Mouse (Mus musculus): Measurements from ENCODE around the gene Armc7.

The Armc7 gene

DNA sequence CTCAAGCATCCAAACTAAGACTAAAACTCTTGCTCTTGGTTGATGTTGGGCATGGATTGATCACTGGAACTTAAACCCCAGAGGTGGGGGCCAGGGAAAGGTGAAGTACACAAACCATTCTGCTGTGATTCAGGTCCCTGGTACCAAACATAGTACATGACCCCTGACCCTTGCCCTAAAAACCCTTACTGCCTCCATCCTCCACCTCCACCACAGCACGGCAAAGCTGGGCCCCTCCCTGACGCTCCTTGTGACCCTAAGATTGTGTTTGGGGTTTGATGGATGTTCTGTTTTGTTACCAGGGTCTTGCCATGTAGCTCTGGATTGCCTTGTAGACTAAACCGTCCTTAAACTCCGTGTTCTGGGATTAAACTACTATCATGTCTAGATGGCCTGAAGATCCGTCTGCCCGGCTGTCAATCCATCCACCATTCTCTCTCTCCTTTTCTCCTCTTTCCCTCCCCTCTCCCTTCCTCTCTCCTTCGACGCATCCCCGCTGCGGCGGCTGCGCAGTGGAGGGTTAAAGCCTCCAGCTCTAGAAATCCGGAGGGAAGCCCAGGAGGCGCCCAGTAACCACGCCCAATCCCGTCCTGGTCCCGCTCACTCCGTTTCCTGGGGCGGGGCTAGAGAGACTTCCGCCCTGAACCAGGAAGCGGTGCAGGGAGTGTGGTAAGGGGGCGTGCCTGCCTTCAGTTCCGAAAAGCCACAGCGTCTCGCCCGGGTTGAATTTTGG is at the start of gene Armc7:
TSS of gene Armc7 (plus strand) at position 643 of the 733 bp plus-strand sequence.
- no peak for DNase-seq (ENCODE audit: extremely low read depth, low read depth, low spot score)

DNA sequence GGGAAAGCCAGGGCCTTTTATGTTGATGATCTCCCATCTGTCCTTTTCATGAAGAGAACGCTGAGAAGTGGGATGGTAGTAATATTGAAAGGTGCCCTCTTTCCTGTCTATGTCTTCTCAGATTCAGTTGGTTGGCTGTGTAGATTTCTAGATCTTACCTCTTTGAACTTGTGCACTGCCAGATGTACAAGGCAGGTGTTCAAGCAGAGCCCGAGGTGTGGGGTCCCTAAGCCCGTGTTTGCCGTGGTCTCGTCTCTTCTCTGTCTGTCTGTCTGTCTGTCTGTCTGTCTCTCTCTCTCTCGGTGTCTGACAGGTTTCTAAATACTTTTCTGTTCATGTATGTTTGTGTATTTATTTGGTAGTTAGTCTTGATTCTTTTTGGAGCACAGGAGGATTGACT is 49.8 kb upstream of the Armc7 start:
- DNase-seq (ENCODE audit: extremely low read depth, low read depth, low spot score): no peak

DNA sequence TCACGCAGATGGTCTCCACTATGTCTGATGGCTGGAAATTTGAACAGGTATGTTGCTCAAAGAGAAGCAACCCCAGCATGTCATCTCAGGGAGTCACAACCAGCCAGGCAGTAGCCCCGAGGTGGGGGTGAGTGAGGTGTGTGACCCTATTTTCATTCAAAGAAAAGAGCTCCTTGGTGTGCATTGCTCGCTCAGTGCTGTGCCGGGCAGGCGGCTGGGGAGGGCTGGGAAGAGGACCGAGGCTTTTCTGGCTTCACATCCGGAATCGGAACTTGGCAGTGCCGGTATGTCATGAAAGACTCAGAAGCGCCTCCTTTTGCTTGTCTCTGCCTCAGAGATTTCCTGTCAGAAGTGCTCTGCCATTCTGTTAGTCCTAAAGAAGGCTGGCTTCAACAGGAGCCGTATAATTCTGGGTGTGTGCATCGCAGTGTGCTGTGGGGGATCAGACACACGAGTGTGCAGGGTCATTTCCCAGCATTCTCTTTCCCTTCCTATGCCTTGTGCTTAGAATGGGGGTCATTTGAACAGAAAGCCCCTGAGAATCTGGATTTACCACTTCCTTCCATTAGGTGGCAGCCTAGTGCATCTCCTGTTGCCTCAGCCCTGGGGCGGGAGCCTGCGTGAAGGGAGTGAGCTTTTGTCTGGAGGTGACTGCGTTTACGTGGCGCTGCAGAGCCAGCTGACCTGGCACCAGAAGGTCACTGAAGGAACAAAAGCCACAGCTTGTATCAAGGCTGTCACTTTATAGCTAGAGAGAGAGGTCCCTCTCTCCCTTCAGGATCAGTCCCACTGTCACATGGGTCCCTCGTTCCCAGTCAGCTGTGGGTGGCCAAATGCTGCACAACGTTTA is 47.8 kb upstream of the Armc7 start:
- DNase-seq (ENCODE audit: extremely low read depth, low read depth, low spot score): no peak

DNA sequence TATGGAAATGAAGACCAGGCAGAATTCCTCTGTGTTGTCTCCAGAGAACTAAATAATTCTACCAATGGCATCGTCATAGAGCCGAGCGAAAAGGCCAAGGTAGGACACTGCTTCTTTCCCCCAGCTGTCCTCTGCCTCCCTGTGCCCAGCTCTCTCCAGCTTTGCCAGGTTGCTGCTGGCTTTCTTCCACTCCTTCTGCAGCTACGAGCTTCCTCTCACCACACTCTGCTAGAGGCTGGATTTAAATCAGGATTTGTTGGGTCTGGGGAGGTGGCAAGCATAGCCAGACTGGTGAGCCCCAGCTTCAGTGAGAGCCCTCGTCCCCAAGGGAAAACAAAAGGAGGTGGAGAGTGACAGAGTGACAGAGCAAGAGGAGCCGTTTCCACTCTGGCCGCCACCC is 46.2 kb upstream of the Armc7 start:
- no peak for DNase-seq (ENCODE audit: extremely low read depth, low read depth, low spot score)

DNA sequence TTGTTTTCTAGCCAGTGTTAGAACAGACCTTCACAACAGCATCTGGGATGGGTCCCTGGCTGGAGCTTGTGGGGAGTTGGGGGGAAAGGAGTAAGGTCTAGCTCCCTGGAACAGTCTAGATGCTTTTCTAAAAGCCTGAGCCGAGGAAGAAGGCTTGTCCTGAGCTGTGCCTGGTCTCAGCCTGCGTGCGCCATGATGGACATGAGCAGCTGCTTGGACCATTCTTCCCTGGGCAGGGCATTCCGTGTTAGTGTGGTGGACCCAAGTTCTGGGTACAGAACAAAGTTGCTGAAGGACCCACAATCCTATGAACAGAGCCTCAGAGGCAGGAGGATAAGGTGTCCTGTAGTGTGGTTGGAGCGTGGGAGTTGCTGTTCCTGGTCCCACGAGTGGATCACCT is 44.9 kb upstream of the Armc7 start:
- DNase-seq (ENCODE audit: extremely low read depth, low read depth, low spot score): no peak

DNA sequence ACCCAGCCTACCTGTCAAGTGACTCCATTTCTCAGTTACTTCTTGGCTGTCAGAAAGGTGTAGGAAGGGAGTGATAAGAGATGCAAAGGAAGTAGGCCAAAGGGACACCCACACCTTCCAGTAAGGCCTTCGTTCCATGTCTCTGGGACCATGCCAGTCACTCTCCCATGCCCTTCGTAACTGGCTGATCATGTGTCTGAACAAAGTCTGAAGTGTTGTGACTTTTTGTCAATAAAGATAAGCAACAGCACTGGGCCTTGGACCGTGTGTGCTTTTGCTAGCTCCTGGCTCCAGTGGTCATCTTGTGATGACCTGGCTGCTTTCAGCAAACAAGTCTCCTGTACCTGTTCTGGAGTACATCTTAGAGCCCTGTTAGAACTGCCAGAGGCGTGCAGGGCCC is 42.7 kb upstream of the Armc7 start:
- DNase-seq (ENCODE audit: extremely low read depth, low read depth, low spot score): no peak

DNA sequence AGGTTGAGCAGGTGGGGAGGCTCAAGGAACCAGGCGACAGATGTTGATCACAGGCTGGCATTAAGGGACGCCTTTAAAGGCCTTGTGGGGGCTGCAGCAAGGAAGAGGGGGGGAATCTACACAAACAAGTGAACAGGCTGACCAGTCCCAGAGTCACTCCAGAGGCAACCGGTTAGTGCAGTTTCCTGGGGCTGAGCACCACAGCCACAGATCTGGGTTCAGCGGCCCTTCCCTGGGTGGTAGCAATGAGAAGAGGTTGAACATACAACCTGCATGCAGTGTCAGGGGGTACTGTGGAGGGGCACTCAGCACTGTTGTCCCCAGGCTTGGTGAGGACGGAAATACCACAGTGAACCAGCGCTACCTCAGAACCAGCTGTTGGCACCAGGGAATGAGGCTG is 42.1 kb upstream of the Armc7 start:
- no peak for DNase-seq (ENCODE audit: extremely low read depth, low read depth, low spot score)

DNA sequence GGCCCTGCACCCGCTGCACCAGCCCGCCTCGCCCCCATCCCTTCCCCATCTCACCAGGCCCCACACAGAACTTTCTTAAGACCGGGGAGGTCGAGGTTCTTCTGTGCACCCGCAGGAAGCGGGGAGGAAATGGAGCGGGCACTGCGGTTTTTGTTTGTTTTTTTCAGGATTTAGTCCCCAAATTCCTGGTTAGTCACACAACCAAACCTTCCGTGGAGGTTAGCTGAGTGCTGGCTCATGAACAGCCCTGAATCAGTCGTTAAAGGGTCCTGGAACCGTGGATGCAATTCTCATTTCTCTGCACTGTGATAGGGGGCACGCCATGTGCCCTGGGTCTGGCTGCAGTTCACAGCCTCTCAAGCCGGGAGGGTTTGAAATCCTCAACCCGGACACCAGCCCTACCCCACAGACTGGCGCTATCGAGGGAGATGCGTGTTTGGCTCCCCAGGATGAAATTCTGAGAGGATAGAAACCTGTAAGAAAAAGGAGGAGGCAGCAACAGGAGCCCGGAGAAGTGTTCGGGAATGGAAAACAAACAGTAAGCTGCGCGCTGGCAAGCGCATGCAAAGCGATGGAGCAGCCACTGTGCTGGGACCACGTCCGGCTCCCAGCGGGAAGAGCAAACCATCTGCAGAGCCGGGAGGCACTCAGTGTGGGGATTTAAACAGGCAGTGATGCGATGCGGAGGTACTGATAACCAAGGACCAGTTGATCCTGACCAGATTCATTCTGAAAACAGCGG is 39.7 kb upstream of the Armc7 start:
- no peak for DNase-seq (ENCODE audit: extremely low read depth, low read depth, low spot score)

DNA sequence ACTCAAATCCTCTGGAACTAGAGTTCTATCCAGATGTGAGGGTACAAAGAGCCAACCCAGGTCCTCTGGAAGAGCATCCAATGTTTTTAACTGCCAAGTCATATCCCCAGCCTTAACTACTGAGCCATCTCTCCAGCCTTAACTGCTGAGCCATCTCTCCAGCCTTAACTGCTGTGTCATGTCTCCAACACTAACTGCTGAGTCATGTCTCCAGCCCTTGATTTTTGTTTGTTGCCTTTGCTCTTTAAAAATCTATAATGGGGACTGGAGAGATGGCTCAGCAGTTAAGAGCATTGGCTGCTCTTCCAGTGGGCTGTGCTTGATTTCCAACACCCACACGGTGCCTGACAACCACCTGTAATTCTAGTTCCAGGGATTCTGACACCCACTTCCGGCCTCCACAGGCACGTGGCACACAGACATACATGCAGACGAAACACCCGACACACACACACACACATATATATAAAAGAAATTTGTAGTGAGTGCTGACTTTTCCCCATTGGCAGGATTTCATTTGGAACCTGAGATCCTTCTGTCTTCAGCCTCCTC is 37.8 kb upstream of the Armc7 start:
- DNase-seq (ENCODE audit: extremely low read depth, low read depth, low spot score): no peak

DNA sequence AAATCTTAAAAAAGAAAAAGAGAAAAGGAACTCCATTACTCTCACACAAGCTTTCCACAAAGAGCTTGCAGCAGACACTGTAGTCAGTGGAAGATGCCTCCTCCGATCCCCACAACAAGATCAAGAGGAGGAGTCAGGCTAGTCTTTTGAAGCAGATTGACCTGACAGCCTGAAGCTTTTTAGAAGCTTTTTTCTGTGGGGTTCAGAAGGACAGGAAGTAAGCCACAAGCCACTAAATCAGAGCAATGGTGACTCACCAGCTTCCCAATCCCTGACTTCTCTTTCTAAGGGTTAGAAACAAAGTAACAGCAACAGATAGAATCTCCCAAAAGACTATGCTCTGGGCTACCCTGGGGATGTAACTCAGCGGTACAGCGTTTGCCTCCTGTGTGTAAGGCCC is 36.1 kb upstream of the Armc7 start:
- DNase-seq (ENCODE audit: extremely low read depth, low read depth, low spot score): no peak

DNA sequence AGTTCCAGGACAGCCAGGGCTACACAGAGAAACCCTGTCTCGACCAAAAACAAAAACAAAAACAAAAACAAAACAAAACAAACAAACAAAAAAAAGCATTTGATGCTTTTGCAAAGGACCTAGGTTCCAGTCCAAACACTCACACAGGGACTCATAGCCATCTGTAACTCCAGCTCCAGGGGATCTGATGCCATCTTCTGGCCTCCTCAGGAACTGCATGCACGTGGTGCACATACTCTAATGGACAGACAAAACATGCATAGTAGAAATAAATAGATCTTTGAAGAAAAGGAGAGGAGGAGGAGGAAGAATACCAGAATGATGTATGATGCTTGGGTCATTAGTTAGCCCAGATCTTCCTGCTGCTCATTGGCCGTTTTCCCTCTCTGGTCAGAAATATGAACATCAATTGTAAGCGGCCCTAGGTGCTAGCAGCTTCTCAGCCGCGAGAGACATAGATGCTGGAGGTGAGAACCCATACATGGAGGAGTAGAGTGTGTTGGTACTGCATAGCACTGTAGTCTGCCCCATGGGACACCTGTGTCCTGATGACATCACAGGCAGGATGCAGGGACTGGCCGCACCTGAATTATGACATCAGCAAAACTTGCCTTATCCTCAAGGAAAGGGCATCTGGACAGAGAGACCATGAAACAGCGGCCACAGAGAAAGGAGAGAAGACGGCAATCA is 35.4 kb upstream of the Armc7 start, which contains the start of gene Trim80:
TSS of gene Trim80 (plus strand) at position 640 of the 690 bp plus-strand sequence.
- DNase-seq (ENCODE audit: extremely low read depth, low read depth, low spot score): no peak

DNA sequence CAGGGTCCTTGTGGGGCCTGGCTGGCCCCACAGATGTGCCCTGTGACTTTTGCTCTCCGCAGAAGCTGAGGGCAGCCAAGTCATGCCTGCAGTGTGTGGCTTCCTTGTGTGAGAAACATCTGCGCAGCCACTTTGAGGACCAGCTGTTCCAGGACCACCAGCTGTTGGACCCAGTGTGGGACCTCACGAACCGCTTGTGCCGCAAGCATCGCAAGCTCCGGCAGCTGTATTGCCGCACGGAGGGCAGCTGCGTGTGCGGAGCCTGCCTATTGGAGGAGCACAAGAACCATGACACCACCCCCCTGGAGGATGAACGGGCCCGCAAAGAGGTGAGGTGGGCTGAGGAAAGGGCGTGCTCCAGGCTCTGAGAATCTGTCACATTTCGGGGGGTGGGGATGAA is 34.0 kb upstream of the Armc7 start:
- DNase-seq (ENCODE audit: extremely low read depth, low read depth, low spot score): no peak

DNA sequence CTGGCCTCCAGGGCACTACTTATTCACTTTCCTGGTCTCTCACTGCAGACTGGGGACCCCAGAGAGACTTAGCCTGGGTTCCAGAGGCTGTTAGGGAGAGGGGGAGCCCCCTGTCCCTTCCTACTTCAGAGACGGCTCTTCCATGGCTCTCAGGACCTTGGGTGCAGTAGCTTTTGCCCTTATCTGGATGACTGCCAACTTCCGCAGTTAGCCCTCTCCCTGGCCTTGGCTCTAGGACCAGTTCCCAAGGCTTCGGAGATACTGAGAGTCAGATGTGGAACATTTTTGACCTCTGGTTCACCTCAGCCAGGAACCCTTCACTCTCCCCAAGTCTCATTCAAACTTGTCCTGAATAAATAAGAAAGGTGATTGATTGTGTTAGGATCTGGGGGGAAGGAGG is 28.6 kb upstream of the Armc7 start:
- DNase-seq (ENCODE audit: extremely low read depth, low read depth, low spot score): no peak

DNA sequence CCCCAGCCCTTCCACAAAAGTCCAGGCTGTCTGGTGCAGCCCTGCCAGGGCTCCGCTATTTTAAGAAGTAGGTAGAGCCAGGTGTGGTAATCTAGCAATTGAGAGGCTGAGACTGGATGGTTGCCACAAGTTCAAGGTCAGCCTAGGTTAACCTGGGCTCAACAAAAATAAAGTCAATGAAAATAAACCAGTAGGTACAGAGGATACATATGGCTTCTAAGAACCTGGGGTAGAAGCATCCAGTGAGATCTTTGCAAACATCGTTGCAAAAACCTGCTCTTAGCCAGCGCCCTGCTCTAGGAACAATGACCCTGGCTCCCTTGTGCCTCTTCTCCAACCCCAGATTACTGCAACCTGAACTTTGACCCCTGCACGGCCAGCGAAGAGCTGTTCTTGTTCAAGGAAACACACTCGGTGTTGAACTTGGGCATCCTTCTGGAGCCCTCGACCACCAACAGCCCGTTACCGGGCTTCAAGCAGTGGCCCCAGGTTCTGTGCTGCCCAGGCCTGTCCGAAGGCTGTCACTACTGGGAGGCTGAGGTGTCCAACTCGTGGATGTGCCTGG is 28.1 kb upstream of the Armc7 start:
- no peak for DNase-seq (ENCODE audit: extremely low read depth, low read depth, low spot score)

DNA sequence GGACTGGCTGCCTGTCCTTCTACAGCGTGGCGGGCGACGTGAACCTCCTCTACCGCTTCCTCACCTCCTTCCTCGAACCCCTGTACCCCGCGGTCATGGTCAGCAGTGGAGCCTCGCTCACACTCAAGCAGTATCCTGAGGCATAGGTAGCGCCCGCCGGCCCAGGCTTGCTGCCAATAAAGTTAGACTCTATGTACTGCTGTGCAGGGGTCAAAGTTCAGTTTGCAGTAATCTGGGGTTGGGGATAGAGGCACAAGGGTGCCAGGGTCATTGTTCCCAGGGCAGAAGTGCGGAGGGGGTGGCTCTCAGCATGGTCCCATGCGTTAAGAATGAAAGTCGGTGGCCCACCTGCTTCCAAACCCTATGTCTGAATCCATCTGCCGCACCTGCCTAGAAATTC is 27.4 kb upstream of the Armc7 start:
- DNase-seq (ENCODE audit: extremely low read depth, low read depth, low spot score): no peak

DNA sequence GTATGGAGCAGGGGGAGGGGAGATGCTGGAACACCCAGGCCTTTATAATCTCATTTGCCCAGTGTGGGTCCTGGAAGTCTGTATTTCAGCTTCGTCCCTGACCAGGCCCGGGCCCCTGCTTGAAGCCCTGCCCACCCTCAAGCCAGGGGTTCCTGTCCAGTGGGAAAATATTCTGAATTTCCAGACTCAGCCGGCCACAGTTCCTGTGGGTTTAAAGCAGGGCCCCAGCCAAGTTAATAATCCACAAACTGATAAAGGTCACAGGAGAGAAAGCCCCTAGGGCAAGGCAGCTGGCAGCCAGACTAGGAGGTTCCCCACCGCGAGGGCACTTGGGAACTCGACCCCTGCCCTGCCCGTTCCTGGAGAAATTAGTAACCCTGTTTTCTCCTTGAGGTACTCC is 26.5 kb upstream of the Armc7 start:
- no peak for DNase-seq (ENCODE audit: extremely low read depth, low read depth, low spot score)

DNA sequence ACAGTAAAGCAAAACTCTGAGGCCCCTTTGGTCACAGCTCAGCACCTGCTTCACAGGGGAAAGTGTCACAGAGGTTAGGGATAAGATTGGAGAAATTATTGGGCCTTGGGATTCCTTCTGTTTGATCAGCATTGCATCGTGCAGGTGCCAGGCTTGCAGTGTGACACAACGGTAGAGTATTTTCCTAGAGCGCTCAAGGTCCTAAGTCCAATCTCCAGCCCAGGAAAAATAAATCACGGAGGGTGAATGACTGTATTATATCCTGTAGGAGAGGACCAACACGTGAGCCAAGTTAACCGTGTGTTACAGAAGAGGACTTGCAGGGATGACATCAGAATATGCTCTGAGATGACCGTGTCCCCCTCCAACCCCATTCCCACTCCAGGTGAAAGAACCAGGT is 25.3 kb upstream of the Armc7 start:
- DNase-seq (ENCODE audit: extremely low read depth, low read depth, low spot score): no peak

DNA sequence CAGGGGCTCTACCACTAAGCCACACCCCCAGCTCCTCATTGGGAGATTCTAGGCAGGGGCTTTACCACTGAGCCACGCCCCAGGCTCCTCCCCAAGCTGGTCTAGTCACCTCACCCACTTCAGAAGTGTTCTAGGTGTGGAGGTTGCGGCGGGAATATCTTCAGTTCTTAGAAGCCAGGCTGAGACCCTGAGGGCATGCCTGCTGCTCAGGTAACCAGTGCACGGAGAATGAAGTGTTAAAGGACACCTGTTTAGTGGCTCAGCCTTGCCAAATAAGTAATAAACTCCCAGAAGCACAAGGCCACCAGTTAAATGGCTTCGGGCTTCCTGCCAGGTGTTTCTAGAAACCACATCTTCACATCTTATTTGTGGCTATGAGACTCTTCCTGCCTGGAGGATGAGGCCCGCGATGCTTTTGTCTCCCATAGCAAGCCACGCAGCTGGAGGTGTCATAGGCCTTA is 23.7 kb upstream of the Armc7 start:
- DNase-seq (ENCODE audit: extremely low read depth, low read depth, low spot score): no peak

DNA sequence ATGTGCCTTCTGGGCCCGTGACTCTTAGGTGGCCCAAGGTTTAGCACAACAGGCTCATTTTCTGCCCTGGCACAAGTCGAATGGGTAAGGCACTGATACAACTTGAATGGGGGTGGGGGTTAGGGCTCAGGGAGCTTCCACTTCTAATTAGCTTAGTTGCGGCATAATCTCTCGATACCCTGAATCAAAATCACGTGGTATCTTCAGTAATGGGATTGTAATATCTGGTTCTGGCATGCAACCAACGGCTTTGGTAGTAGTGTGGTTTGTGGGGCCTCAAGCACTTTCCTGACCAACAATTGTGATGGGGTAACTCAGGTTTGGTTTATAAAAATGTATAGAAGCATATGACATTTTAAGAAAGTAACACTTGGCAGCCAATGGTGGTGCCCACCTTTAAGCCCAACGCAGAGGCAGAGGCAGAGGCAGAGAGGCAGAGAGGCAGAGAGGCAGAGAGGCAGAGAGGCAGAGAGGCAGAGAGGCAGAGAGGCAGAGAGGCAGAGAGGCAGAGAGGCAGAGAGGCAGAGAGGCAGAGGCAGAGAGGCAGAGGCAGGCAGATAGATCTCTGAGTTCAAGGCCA is 23.1 kb upstream of the Armc7 start:
- DNase-seq (ENCODE audit: extremely low read depth, low read depth, low spot score): no peak

DNA sequence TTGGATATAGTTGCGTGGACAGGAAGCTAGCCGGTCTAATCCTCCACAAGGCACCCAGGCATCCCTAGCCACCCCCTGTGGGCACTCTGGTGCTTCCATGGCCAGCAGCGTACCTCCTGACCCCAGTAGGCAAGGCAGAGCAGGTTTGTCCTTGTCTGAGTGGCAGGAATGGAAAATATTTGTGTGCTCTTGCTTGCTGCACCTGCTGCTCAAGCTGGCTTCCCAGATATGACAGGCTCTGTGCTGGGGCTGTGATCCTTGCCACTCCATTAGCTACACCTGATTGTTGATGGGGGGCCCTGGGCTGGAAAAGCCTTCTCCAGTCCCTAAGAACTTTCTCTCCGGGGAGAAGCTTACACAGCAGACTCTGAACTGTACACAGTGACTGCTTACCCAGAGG is 22.2 kb upstream of the Armc7 start:
- no peak for DNase-seq (ENCODE audit: extremely low read depth, low read depth, low spot score)
